Mouse (Mus musculus): ENCODE measurements around the gene Olfr871. TPM values are rescaled to one million over a fixed set of nuclear protein-coding genes. Genes with fewer than 3 reads are reported as not detected.
"Not testable (repeated sequence)": the region's sequence is repeated elsewhere in the genome, so short reads cannot be mapped to it uniquely, and the experiment has no call there.

Olfr871 gene
- polyA plus RNA-seq (2012; rRNA removed) = not detected in 2 replicates

DNA sequence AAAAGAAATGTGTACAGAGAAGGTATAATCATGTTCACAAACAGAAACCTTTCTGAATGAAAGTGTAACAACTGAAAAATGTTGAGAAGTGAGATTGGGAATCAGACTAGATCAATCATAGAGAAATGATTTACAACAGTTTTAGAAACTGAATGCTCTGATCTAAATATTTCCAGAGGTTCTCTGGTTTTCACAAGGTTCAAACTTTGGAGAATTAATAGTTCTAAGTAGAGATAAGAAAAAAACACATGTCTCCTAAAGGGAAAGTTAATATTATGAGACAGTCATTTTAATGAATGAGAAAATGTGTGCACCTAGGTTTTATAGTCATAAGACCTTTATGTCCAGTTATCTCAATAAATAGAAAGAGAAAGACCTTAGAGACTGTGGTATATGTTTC is at the start of gene Olfr871:
Gene Olfr871 (plus strand): TSS at position 301 of the 400 bp plus-strand sequence.
- no peak within 1 kb of the TSS for H3K27ac ChIP-seq (ENCODE audit: insufficient read depth, low read depth, low read length)
- no peaks in the 10 kb centered on the region for H3K36me3 ChIP-seq (ENCODE audit: control insufficient read depth, insufficient read depth, low read length)
- TF ChIP-seq POLR2A (IDR thresholded peaks at IDR 0.05; ENCODE audit: low read depth, low read length) (no peak), CTCF (IDR thresholded peaks at IDR 0.05; ENCODE audit: extremely low read depth, insufficient read length, insufficient replicate concordance, low read depth, low read length) (no peak)
- H3K4me3 ChIP-seq (ENCODE audit: low read depth, low read length) = no peak within 1 kb of the TSS
- no peaks in the 10 kb centered on the region for H3K4me1 ChIP-seq (ENCODE audit: control insufficient read depth, insufficient read depth, insufficient read length, low read length)
- H3K27me3 ChIP-seq (ENCODE audit: control insufficient read depth, insufficient read depth, low read length) = no peaks in the 10 kb centered on the region

DNA sequence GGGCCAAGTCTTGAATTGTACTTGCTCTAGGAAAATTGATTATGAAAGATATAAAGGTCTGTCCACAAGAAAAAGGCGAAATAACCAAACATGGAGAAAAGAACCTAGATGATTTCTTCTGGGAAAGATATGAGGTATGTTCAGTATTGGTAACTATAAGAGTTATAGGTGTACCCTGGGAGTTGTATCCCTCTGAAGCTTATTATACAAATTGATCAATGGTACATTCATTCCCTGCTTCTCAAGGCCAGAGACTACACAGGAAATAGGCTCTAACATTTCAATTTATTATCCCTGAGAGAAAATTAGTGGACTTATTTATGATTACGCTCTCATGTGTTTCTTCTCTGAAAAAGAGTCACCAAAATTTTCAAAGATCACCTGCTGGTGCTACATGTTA is 38.0 kb upstream of the Olfr871 start, which contains the start of gene Olfr870:
Gene Olfr870 (minus strand): TSS at position 101 of the 400 bp plus-strand sequence.
- H3K4me1 ChIP-seq (ENCODE audit: control insufficient read depth, insufficient read depth, insufficient read length, low read length) = no peaks in the 10 kb centered on the region
- H3K27me3 ChIP-seq (ENCODE audit: control insufficient read depth, insufficient read depth, low read length) = no peaks in the 10 kb centered on the region
- no peaks in the 10 kb centered on the region for H3K36me3 ChIP-seq (ENCODE audit: control insufficient read depth, insufficient read depth, low read length)
- TF ChIP-seq POLR2A (IDR thresholded peaks at IDR 0.05; ENCODE audit: low read depth, low read length) = no peak
- TF ChIP-seq CTCF (IDR thresholded peaks at IDR 0.05; ENCODE audit: extremely low read depth, insufficient read length, insufficient replicate concordance, low read depth, low read length) = no peak
- no peak within 1 kb of the TSS for H3K4me3 ChIP-seq (ENCODE audit: low read depth, low read length)
- 70% methylated on average over 2 of the region's 2 CpGs for WGBS
- H3K27ac ChIP-seq (ENCODE audit: insufficient read depth, low read depth, low read length) = no peak within 1 kb of the TSS

DNA sequence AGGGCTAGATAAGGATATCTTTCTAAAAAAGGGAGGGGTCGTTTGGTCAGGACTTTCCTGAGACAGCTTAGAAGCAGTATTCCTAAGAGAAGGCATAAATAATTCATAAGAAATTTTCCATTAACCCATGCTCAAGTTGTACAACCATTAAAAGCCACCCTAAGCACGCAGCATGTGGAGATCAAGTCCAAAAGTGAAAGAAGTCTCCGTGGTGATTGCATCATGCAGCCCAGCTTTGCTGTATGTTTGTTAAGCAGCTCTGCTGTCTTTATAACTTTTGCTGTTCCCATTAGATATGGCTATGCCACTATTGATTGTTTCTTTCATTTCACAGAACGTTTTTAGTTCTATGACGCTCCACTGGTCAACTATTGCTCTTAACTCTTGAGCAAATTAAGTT is 32.5 kb upstream of the Olfr871 start:
- WGBS = 64% methylated on average over 5 of the region's 5 CpGs
- Histone ChIP-seq H3K27ac (ENCODE audit: insufficient read depth, low read depth, low read length) (no peak overlapping the region), H3K4me1 (ENCODE audit: control insufficient read depth, insufficient read depth, insufficient read length, low read length) (no peaks in the 10 kb centered on the region), H3K27me3 (ENCODE audit: control insufficient read depth, insufficient read depth, low read length) (no peaks in the 10 kb centered on the region), H3K4me3 (ENCODE audit: low read depth, low read length) (no peak overlapping the region), H3K36me3 (ENCODE audit: control insufficient read depth, insufficient read depth, low read length) (no peaks in the 10 kb centered on the region)
- TF ChIP-seq POLR2A (IDR thresholded peaks at IDR 0.05; ENCODE audit: low read depth, low read length) (no peak), CTCF (IDR thresholded peaks at IDR 0.05; ENCODE audit: extremely low read depth, insufficient read length, insufficient replicate concordance, low read depth, low read length) (no peak)

DNA sequence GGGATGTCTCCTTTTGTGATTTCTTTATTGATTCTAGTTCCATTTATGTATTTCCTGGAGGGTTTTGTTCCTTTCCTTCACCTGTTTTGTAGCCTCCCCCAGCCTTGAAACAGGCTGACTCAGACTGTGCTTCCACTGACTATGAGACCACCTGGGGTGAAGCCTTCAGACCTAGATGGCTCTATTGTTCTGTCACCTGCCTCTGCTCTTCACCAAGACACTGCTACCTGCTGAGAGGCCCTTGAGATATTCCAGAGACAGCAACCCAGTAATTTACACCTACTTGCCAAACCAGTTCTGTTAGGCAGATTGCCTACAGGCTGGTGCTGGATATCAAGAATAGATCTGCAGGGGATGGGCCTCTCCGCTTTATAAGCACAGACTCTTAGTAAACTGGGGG is 9.9 kb upstream of the Olfr871 start:
- Histone ChIP-seq H3K27ac (ENCODE audit: insufficient read depth, low read depth, low read length) (no peak overlapping the region), H3K27me3 (ENCODE audit: control insufficient read depth, insufficient read depth, low read length) (no peaks in the 10 kb centered on the region), H3K4me3 (ENCODE audit: low read depth, low read length) (no peak overlapping the region), H3K4me1 (ENCODE audit: control insufficient read depth, insufficient read depth, insufficient read length, low read length) (no peaks in the 10 kb centered on the region), H3K36me3 (ENCODE audit: control insufficient read depth, insufficient read depth, low read length) (no peaks in the 10 kb centered on the region)
- TF ChIP-seq CTCF (IDR thresholded peaks at IDR 0.05; ENCODE audit: extremely low read depth, insufficient read length, insufficient replicate concordance, low read depth, low read length) = no peak
- no peak for TF ChIP-seq POLR2A (IDR thresholded peaks at IDR 0.05; ENCODE audit: low read depth, low read length)
- 79% methylated on average over 1 of the region's 1 CpGs for WGBS

DNA sequence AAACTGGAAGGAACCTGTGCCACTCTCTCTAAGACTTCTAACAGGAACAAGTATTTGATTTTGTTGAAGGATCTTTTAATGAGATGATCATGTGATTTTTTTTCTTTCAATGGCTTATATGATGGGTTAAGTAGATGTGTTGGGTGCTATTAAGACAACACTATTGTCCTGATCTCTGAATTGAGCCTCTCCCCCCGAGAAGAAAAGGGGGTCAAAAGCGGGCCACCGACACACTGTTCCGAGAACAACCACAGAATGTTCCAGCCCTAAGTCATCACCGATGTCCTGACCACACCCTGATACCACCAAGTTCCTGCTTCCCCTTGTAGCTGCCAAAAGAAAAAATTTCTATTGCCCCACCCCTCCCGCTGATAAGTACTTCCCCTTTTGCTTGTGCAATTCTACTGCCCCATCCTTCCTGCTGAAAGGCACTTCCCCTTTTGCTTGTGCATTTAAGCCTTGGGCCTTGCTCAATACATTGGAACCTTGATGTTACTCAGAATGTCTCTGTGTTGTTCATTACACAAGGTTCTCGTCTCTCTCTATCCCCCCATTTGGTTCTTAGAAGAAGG is 8.5 kb upstream of the Olfr871 start:
- not testable (repeated sequence) for H3K36me3 ChIP-seq (ENCODE audit: control insufficient read depth, insufficient read depth, low read length); H3K27ac ChIP-seq (ENCODE audit: insufficient read depth, low read depth, low read length); H3K4me1 ChIP-seq (ENCODE audit: control insufficient read depth, insufficient read depth, insufficient read length, low read length); H3K27me3 ChIP-seq (ENCODE audit: control insufficient read depth, insufficient read depth, low read length); H3K4me3 ChIP-seq (ENCODE audit: low read depth, low read length)
- 85% methylated on average over 7 of the region's 7 CpGs for WGBS

DNA sequence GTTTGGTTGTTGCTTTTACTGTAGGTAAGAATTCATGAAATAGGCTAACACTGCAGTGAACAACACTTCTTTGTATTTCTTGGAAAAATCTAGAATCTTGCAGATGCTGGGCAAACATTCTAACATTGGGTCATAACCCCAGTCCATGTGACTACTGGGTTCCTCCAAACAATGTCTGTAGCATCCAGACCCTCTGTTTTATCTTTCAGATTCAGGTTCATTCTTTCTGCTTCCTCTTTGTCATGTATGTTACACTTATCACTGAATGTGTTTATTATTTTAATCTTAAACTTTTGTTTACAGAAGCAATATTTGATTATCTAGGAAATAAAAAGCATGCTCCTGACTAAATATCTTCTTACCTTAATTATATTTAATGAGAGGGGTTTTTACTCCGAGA is 1.2 kb upstream of the Olfr871 start:
- 38% methylated on average over 1 of the region's 1 CpGs for WGBS
- no peak overlapping the region for H3K4me3 ChIP-seq (ENCODE audit: low read depth, low read length)
- H3K36me3 ChIP-seq (ENCODE audit: control insufficient read depth, insufficient read depth, low read length) = no peaks in the 10 kb centered on the region
- no peaks in the 10 kb centered on the region for H3K27me3 ChIP-seq (ENCODE audit: control insufficient read depth, insufficient read depth, low read length)
- H3K27ac ChIP-seq (ENCODE audit: insufficient read depth, low read depth, low read length) = no peak overlapping the region
- no peak for TF ChIP-seq CTCF (IDR thresholded peaks at IDR 0.05; ENCODE audit: extremely low read depth, insufficient read length, insufficient replicate concordance, low read depth, low read length)
- TF ChIP-seq POLR2A (IDR thresholded peaks at IDR 0.05; ENCODE audit: low read depth, low read length) = no peak
- H3K4me1 ChIP-seq (ENCODE audit: control insufficient read depth, insufficient read depth, insufficient read length, low read length) = no peaks in the 10 kb centered on the region

DNA sequence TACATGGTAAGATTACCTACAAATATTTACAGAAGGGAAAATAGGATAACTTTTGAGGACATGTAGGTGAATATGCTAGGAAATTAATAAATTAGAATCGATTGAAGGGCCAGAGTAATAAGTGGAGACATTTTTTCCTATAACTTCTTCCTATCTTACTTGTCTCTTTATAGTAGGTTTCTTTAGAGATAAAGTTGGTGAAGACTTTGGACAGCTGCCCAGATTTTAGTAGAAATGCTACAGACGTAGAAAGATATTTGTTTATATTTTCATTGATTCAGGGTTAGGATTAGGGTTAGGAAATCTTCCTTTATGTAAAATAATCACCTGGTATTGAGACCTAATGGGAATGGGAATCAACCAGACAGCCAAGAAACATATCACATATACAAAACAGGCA is 530 bp upstream of the Olfr871 start:
- Histone ChIP-seq H3K36me3 (ENCODE audit: control insufficient read depth, insufficient read depth, low read length) (no peaks in the 10 kb centered on the region), H3K4me1 (ENCODE audit: control insufficient read depth, insufficient read depth, insufficient read length, low read length) (no peaks in the 10 kb centered on the region), H3K27ac (ENCODE audit: insufficient read depth, low read depth, low read length) (no peak overlapping the region), H3K27me3 (ENCODE audit: control insufficient read depth, insufficient read depth, low read length) (no peaks in the 10 kb centered on the region), H3K4me3 (ENCODE audit: low read depth, low read length) (no peak overlapping the region)
- no peak for TF ChIP-seq POLR2A (IDR thresholded peaks at IDR 0.05; ENCODE audit: low read depth, low read length)
- no peak for TF ChIP-seq CTCF (IDR thresholded peaks at IDR 0.05; ENCODE audit: extremely low read depth, insufficient read length, insufficient replicate concordance, low read depth, low read length)
- WGBS = 40% methylated on average over 2 of the region's 2 CpGs

DNA sequence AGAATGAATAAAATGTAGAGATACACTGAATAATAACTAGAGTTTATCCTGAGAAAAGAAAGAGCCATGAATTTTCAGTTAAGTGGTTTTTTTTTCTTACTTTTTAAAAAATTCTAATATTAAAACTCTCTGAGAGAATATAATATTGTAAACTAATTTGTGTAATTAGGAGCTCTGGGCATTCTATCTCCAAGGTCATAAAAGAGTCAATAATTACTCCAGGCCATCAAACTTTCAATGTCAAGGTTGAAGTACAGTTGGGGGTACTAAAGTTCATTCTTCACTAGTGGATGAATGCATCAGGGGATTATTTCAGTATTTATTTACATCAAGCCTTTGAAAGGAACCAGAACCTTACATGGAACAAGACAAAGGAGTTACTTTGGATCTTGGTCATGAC is 24.8 kb downstream of the Olfr871 start, which contains the start of gene Olfr872:
Gene Olfr872 (plus strand): TSS at position 301 of the 400 bp plus-strand sequence.
- Histone ChIP-seq H3K27me3 (ENCODE audit: control insufficient read depth, insufficient read depth, low read length) (no peaks in the 10 kb centered on the region), H3K27ac (ENCODE audit: insufficient read depth, low read depth, low read length) (no peak within 1 kb of the TSS), H3K4me3 (ENCODE audit: low read depth, low read length) (no peak within 1 kb of the TSS), H3K36me3 (ENCODE audit: control insufficient read depth, insufficient read depth, low read length) (no peaks in the 10 kb centered on the region), H3K4me1 (ENCODE audit: control insufficient read depth, insufficient read depth, insufficient read length, low read length) (no peaks in the 10 kb centered on the region)
- TF ChIP-seq CTCF (IDR thresholded peaks at IDR 0.05; ENCODE audit: extremely low read depth, insufficient read length, insufficient replicate concordance, low read depth, low read length) (no peak), POLR2A (IDR thresholded peaks at IDR 0.05; ENCODE audit: low read depth, low read length) (no peak)

Data from small intestine, adult 2 months (tissue).